Comparison of ENCODE assay signal across 9 mouse cellular contexts in genomic region chr19:37050643-37051345, GRCm38 (mm10).
DNase-seq lines count a peak whose midpoint lies in the region; ATAC-seq and TF ChIP-seq lines count a peak whose summit lies in the region.
"Had no signal": no experiment of that assay in that cellular context is flagged by ENCODE, and none has a peak within 500 bp of the region (broad histone marks: within the 10 kb centered on the region; RNA-seq: fewer than 3 reads in every experiment).

No protein-coding gene starts in this region.

- 63% methylated on average over 4 of the region's 4 CpGs for WGBS in heart, postnatal 0 days
- 67% methylated on average over 4 of the region's 4 CpGs for WGBS in heart, embryonic 10.5 days
- whole genome bisulfite sequencing in forebrain, embryonic 14.5 days, result 85% methylated on average over 4 of the region's 4 CpGs
- 77% methylated on average over 4 of the region's 4 CpGs for WGBS in midbrain, embryonic 11.5 days

- H3K36me3 ChIP-seq in heart, postnatal 0 days (replicated peaks; ENCODE audit: control insufficient read depth, insufficient read depth, low read length), result 0 out of 2 replicates have a peak, but pooled peaks cover 8% of the 10 kb centered on the region
- no peaks in the 10 kb centered on the region for H3K36me3 ChIP-seq in heart, embryonic 10.5 days
- H3K36me3 ChIP-seq in E14TG2a.4 (ENCODE audit: insufficient read depth, low read length), result no peaks in the 10 kb centered on the region
- H3K36me3 ChIP-seq in forebrain, embryonic 14.5 days (ENCODE audit: control insufficient read depth, insufficient read depth, low read length), result no peaks in the 10 kb centered on the region
- no peaks in the 10 kb centered on the region for H3K36me3 ChIP-seq in midbrain, embryonic 11.5 days (ENCODE audit: control insufficient read depth, insufficient read depth, low read length)
- H3K36me3 ChIP-seq: liver, embryonic 15.5 days had no signal

- H3K9ac ChIP-seq in heart, postnatal 0 days (replicated peaks; ENCODE audit: low read depth, low read length), result no peak overlapping the region
- H3K9ac ChIP-seq in forebrain, embryonic 14.5 days (ENCODE audit: low read length), result no peak overlapping the region
- H3K9ac ChIP-seq in midbrain, embryonic 11.5 days (ENCODE audit: low read length), result no peak overlapping the region
- H3K9ac ChIP-seq: liver, embryonic 15.5 days had no signal

- no peak overlapping the region for H3K27ac ChIP-seq in heart, postnatal 0 days (ENCODE audit: low read depth)
- H3K27ac ChIP-seq in heart, embryonic 10.5 days, result no peak overlapping the region
- H3K27ac ChIP-seq in forebrain, embryonic 14.5 days (ENCODE audit: low read depth, low read length), result no peak overlapping the region
- H3K27ac ChIP-seq in midbrain, embryonic 11.5 days (ENCODE audit: low read depth, low read length), result no peak overlapping the region
- H3K27ac ChIP-seq: liver, embryonic 15.5 days had no signal

- H3K27me3 ChIP-seq in heart, postnatal 0 days (ENCODE audit: control insufficient read depth, insufficient read depth, low read length), result no peaks in the 10 kb centered on the region
- no peaks in the 10 kb centered on the region for H3K27me3 ChIP-seq in heart, embryonic 10.5 days (ENCODE audit: insufficient read depth, poor library complexity, severe bottlenecking)
- no peaks in the 10 kb centered on the region for H3K27me3 ChIP-seq in E14TG2a.4 (ENCODE audit: insufficient read depth, low read length)
- H3K27me3 ChIP-seq in forebrain, embryonic 14.5 days (replicated peaks; ENCODE audit: control insufficient read depth, insufficient read depth, low read length), result no peaks in the 10 kb centered on the region
- no peaks in the 10 kb centered on the region for H3K27me3 ChIP-seq in midbrain, embryonic 11.5 days (ENCODE audit: control insufficient read depth, insufficient read depth, low read length)
- H3K27me3 ChIP-seq: liver, embryonic 15.5 days had no signal

- no peak overlapping the region for H3K4me2 ChIP-seq in heart, postnatal 0 days (ENCODE audit: low read depth, low read length)
- no peak overlapping the region for H3K4me2 ChIP-seq in forebrain, embryonic 14.5 days (ENCODE audit: low read length)
- no peak overlapping the region for H3K4me2 ChIP-seq in midbrain, embryonic 11.5 days
- H3K4me2 ChIP-seq: liver, embryonic 15.5 days had no signal

- H3K9me3 ChIP-seq in heart, postnatal 0 days (replicated peaks; ENCODE audit: control insufficient read depth, low read length), result no peaks in the 10 kb centered on the region
- no peaks in the 10 kb centered on the region for H3K9me3 ChIP-seq in heart, embryonic 10.5 days
- H3K9me3 ChIP-seq in E14TG2a.4 (ENCODE audit: low read length), result no peaks in the 10 kb centered on the region
- H3K9me3 ChIP-seq in forebrain, embryonic 14.5 days (replicated peaks; ENCODE audit: control insufficient read depth, low read length), result no peaks in the 10 kb centered on the region
- no peaks in the 10 kb centered on the region for H3K9me3 ChIP-seq in midbrain, embryonic 11.5 days (ENCODE audit: control insufficient read depth, low read length)
- H3K9me3 ChIP-seq: liver, embryonic 15.5 days had no signal

- TF ChIP-seq CTCF in heart, postnatal 0 days (IDR thresholded peaks at IDR 0.05; ENCODE audit: low read depth), result peak; percentile 74
- peak; percentile 49 for TF ChIP-seq CTCF in E14TG2a.4 (conservative IDR thresholded peaks at IDR 0.05; ENCODE audit: low read length)

- TF ChIP-seq EP300 in heart, postnatal 0 days (IDR thresholded peaks at IDR 0.05; ENCODE audit: low read depth), result no peak

- H3K4me3 ChIP-seq in heart, postnatal 0 days (ENCODE audit: low read depth, low read length), result no peak overlapping the region
- H3K4me3 ChIP-seq in heart, embryonic 10.5 days, result no peak overlapping the region
- no peak overlapping the region for H3K4me3 ChIP-seq in E14TG2a.4 (replicated peaks; ENCODE audit: low read length)
- H3K4me3 ChIP-seq in forebrain, embryonic 14.5 days (ENCODE audit: low read depth, low read length), result no peak overlapping the region
- no peak overlapping the region for H3K4me3 ChIP-seq in midbrain, embryonic 11.5 days (ENCODE audit: low read depth, low read length)
- H3K4me3 ChIP-seq: liver, embryonic 15.5 days had no signal

- H3K4me1 ChIP-seq in heart, postnatal 0 days (ENCODE audit: control insufficient read depth, insufficient read depth), result no peaks in the 10 kb centered on the region
- H3K4me1 ChIP-seq in heart, embryonic 10.5 days, result no peaks in the 10 kb centered on the region
- peaks cover 5% of the 10 kb centered on the region for H3K4me1 ChIP-seq in E14TG2a.4 (replicated peaks; ENCODE audit: low read depth, low read length)
- no peaks in the 10 kb centered on the region for H3K4me1 ChIP-seq in forebrain, embryonic 14.5 days (ENCODE audit: control insufficient read depth, insufficient read depth, low read length)
- no peaks in the 10 kb centered on the region for H3K4me1 ChIP-seq in midbrain, embryonic 11.5 days (ENCODE audit: control insufficient read depth, insufficient read depth, low read length)
- H3K4me1 ChIP-seq: liver, embryonic 15.5 days had no signal

- peak; percentile 47; the same call in 1 of the 2 replicates for ATAC-seq in heart, postnatal 0 days (ENCODE audit: insufficient read depth, low read depth)
- ATAC-seq in forebrain, embryonic 14.5 days, result peak; percentile 48; the same call in 1 of the 2 replicates
- ATAC-seq in midbrain, embryonic 11.5 days (ENCODE audit: low FRiP score), result no peak

- DNase-seq in heart, postnatal 0 days (ENCODE audit: low spot score), result peak; percentile 56
- DNase-seq in heart, embryonic 10.5 days (ENCODE audit: low spot score), result no peak
- DNase-seq in c-Kit-positive CD71-negative TER-119-negative erythroid progenitor cells, embryonic 14.5 days (ENCODE audit: low read depth), result peak; percentile 48
- peak; percentile 73 for DNase-seq in forebrain, embryonic 14.5 days (ENCODE audit: low spot score)
- DNase-seq in kidney, postnatal 36 days, result peak; percentile 67 to 75
- peak; percentile 88 for DNase-seq in midbrain, embryonic 11.5 days (ENCODE audit: low spot score, missing footprints)
- peak; percentile 33 for DNase-seq in thymus, postnatal 14 days
